Mouse (Mus musculus) embryonic facial prominence, embryonic 11.5 days (tissue): ENCODE results near the gene Epb41l1. TPM values are rescaled to one million over a fixed set of nuclear protein-coding genes. Genes with fewer than 3 reads are reported as not detected.
"Not testable (repeated sequence)": the region's sequence is repeated elsewhere in the genome, so short reads cannot be mapped to it uniquely, and the experiment has no call there.

ENCODE experiments used
- ATAC-seq: fragments of 200-750 bp; cut with Nextera tagmentation; replicated peaks from 2 replicates; pipeline ENCODE4 v1.8.0; 2017; ENCODE audit warnings: low read depth; ENCODE audit not compliant: insufficient number of reproducible peaks, low FRiP score, low TSS enrichment
- DNase-seq: peaks from one replicate; pipeline ENCODE4 v3.0.0-alpha.2; 2015; ENCODE audit warnings: low spot score
- H3K27ac ChIP-seq: fragments of 300-500 bp; sonication (generic); replicated peaks from 2 replicates; pipeline ENCODE4 v1.5.1; 2014; ENCODE audit warnings: mild to moderate bottlenecking, low read depth, low read length, control low read depth
- H3K27me3 ChIP-seq: fragments of 300-500 bp; sonication (generic); 2 replicates; pipeline ENCODE4 v1.6.1; 2014; ENCODE audit warnings: mild to moderate bottlenecking, low read length, moderate library complexity, mixed read lengths; ENCODE audit not compliant: control insufficient read depth, insufficient read depth
- H3K36me3 ChIP-seq: fragments of 300-500 bp; sonication (generic); replicated peaks from 2 replicates; pipeline ENCODE4 v1.6.1; 2014; ENCODE audit warnings: low read depth, mild to moderate bottlenecking, low read length, moderate library complexity, mixed read lengths; ENCODE audit not compliant: control insufficient read depth, insufficient read depth
- H3K4me1 ChIP-seq: fragments of 300-500 bp; sonication (generic); 2 replicates; pipeline ENCODE4 v1.6.1; 2014; ENCODE audit warnings: low read length, mixed read lengths; ENCODE audit not compliant: control insufficient read depth, insufficient read depth
- H3K4me2 ChIP-seq: fragments of 300-500 bp; sonication (generic); 2 replicates; pipeline ENCODE4 v1.6.1; 2014; ENCODE audit warnings: low read depth, mild to moderate bottlenecking, control low read depth, low read length, moderate library complexity
- H3K4me3 ChIP-seq: fragments of 300-500 bp; sonication (generic); 2 replicates; pipeline ENCODE4 v1.5.1; 2014; ENCODE audit warnings: low read depth, low read length, control low read depth
- H3K9ac ChIP-seq: fragments of 300-500 bp; sonication (generic); replicated peaks from 2 replicates; pipeline ENCODE4 v1.6.1; 2014; ENCODE audit warnings: mild to moderate bottlenecking, control low read depth, low read length
- H3K9me3 ChIP-seq: fragments of 300-500 bp; sonication (generic); replicated peaks from 2 replicates; pipeline ENCODE4 v1.6.1; 2016; ENCODE audit warnings: mild to moderate bottlenecking, low read length, inconsistent platforms, mixed read lengths; ENCODE audit not compliant: control insufficient read depth
- WGBS: fragments of 180-500 bp; shearing (Covaris S2); extraction: QIAGEN DNeasy Blood & Tissue Kit; methylation state at CpG from one replicate; pipeline ENCODE4 v1.1.7; 2014; 5-methylcytosine and 5-hydroxymethylcytosine counted together
- polyA plus RNA-seq: library from polyadenylated mRNA; unstranded; fragments of >200 nt; fragmentation: Nextera tagmentation; extraction: Ambion mirVana; gene quantifications from 2 replicates; pipeline ENCODE4 v1.2.1, GENCODE M21; 2014

Epb41l1 gene
- 3.2 and 3.3 TPM in 2 replicates for polyA plus RNA-seq

GRCm38 (mm10) chr2:156420694-156421380, at the start of gene Epb41l1:
Gene Epb41l1 (plus strand): TSS chr2:156420909.
- H3K27ac ChIP-seq, result peak within 1 kb of the TSS; percentile 20; the same call in 1 of the 2 replicates
- peak; percentile 68 for DNase-seq
- H3K27me3 ChIP-seq, result peaks cover 15% of the 10 kb centered on the region
- H3K4me3 ChIP-seq, result peak within 1 kb of the TSS; percentile 65
- H3K4me2 ChIP-seq, result peak within 1 kb of the TSS; percentile 91
- WGBS, result under 1% methylated on average over 66 of the region's 76 CpGs
- no peaks in the 10 kb centered on the region for H3K36me3 ChIP-seq
- peak; percentile 68 for ATAC-seq
- peaks cover 2% of the 10 kb centered on the region; the same call in 1 of the 2 replicates for H3K4me1 ChIP-seq
- H3K9ac ChIP-seq, result peak within 1 kb of the TSS; percentile 73
- no peaks in the 10 kb centered on the region for H3K9me3 ChIP-seq

GRCm38 (mm10) chr2:156376956-156377355, 43.8 kb upstream of the Epb41l1 start:
- Histone ChIP-seq H3K4me2 (no peak overlapping the region), H3K9ac (no peak overlapping the region), H3K9me3 (no peaks in the 10 kb centered on the region), H3K27me3 (no peaks in the 10 kb centered on the region), H3K36me3 (no peaks in the 10 kb centered on the region), H3K4me3 (no peak overlapping the region), H3K27ac (no peak overlapping the region), H3K4me1 (no peaks in the 10 kb centered on the region)
- DNase-seq (no peak), ATAC-seq (no peak)
- 82% methylated on average over 7 of the region's 7 CpGs for WGBS

GRCm38 (mm10) chr2:156379929-156380328, 40.8 kb upstream of the Epb41l1 start:
- Histone ChIP-seq H3K4me2 (no peak overlapping the region), H3K4me1 (no peaks in the 10 kb centered on the region), H3K27ac (no peak overlapping the region), H3K36me3 (no peaks in the 10 kb centered on the region), H3K9me3 (no peaks in the 10 kb centered on the region), H3K9ac (no peak overlapping the region), H3K27me3 (no peaks in the 10 kb centered on the region), H3K4me3 (no peak overlapping the region)
- WGBS, result 90% methylated on average over 10 of the region's 10 CpGs
- DNase-seq (no peak), ATAC-seq (no peak)

- no peak overlapping the region for H3K9ac ChIP-seq
- H3K27me3 ChIP-seq, result no peaks in the 10 kb centered on the region
- H3K4me1 ChIP-seq, result no peaks in the 10 kb centered on the region
- WGBS, result 67% methylated on average over 4 of the region's 4 CpGs
- H3K9me3 ChIP-seq, result no peaks in the 10 kb centered on the region
- DNase-seq, result peak; percentile 55
- no peak for ATAC-seq
- no peaks in the 10 kb centered on the region for H3K36me3 ChIP-seq
- no peak overlapping the region for H3K4me2 ChIP-seq
- H3K4me3 ChIP-seq, result no peak overlapping the region
- H3K27ac ChIP-seq, result no peak overlapping the region
These were observed 39.4 kb upstream of the Epb41l1 start for GRCm38 (mm10) chr2:156381350-156381749.

GRCm38 (mm10) chr2:156392461-156393154, 28.1 kb upstream of the Epb41l1 start:
- not testable (repeated sequence) for H3K27me3 ChIP-seq, H3K4me1 ChIP-seq, H3K9me3 ChIP-seq, H3K27ac ChIP-seq, H3K4me2 ChIP-seq, H3K9ac ChIP-seq, H3K36me3 ChIP-seq
- 0% methylated on average over 5 of the region's 63 CpGs for WGBS
- DNase-seq (peak; percentile 83), ATAC-seq (peak; percentile 81)
- peak overlapping the region; percentile 29 for H3K4me3 ChIP-seq

- no peak for DNase-seq
- Histone ChIP-seq H3K9me3 (no peaks in the 10 kb centered on the region), H3K4me3 (peak overlapping the region; percentile 29; the same call in 1 of the 2 replicates), H3K9ac (no peak overlapping the region; the same call in 1 of the 2 replicates), H3K4me1 (no peaks in the 10 kb centered on the region), H3K27ac (no peak overlapping the region), H3K4me2 (no peak overlapping the region), H3K27me3 (no peaks in the 10 kb centered on the region), H3K36me3 (no peaks in the 10 kb centered on the region)
- WGBS, result 71% methylated on average over 5 of the region's 5 CpGs
- ATAC-seq, result peak; percentile 71; the same call in 1 of the 2 replicates
These were observed 27.4 kb upstream of the Epb41l1 start for GRCm38 (mm10) chr2:156393155-156393828.

GRCm38 (mm10) chr2:156394282-156394681, 26.4 kb upstream of the Epb41l1 start:
- H3K27me3 ChIP-seq, result no peaks in the 10 kb centered on the region
- no peak overlapping the region for H3K9ac ChIP-seq
- H3K4me1 ChIP-seq, result no peaks in the 10 kb centered on the region
- WGBS, result 93% methylated on average over 4 of the region's 4 CpGs
- DNase-seq (no peak), ATAC-seq (no peak)
- no peak overlapping the region for H3K4me2 ChIP-seq
- no peak overlapping the region for H3K4me3 ChIP-seq
- H3K36me3 ChIP-seq, result no peaks in the 10 kb centered on the region
- no peaks in the 10 kb centered on the region for H3K9me3 ChIP-seq
- H3K27ac ChIP-seq, result no peak overlapping the region
